Mouse (Mus musculus) heart, adult 2 months (tissue): ENCODE measurements around the gene Ccdc60.

Experiments used
- CTCF ChIP-seq: fragments of 200-600 bp; IDR thresholded peaks from 2 replicates; pipeline ENCODE4 v1.8.1; 2022; ENCODE audit warnings: antibody characterized with exemption, mild to moderate bottlenecking, moderate library complexity
- POLR2A ChIP-seq: fragments of 200-500 bp; IDR thresholded peaks from 2 replicates; pipeline ENCODE4 v1.6.1; 2011; ENCODE audit warnings: mild to moderate bottlenecking, low read depth, low read length, control low read depth; ENCODE audit not compliant: insufficient read depth

GRCm38 (mm10) chr5:116288849-116289570 is at the start of gene Ccdc60:
- no peak for TF ChIP-seq POLR2A
- no peak for TF ChIP-seq CTCF
